Mouse (Mus musculus) stomach, embryonic 16.5 days (tissue): Measurements from ENCODE around the gene Chpf. TPM values are rescaled to one million over a fixed set of nuclear protein-coding genes. Genes with fewer than 3 reads are reported as not detected.

Experiments used
- ATAC-seq: fragments of 200-750 bp; cut with Nextera tagmentation; 2 replicates; pipeline ENCODE4 v1.8.0; 2017; ENCODE audit warnings: moderate number of reproducible peaks, moderate TSS enrichment; ENCODE audit not compliant: insufficient read depth, low FRiP score
- H3K27ac ChIP-seq: fragments of 300-500 bp; sonication (generic); 2 replicates; pipeline ENCODE4 v1.5.1; 2014; ENCODE audit warnings: low read length
- H3K27me3 ChIP-seq: fragments of 300-500 bp; sonication (generic); 2 replicates; pipeline ENCODE4 v1.6.1; 2014; ENCODE audit warnings: low read length, control low read depth, mixed read lengths; ENCODE audit not compliant: control insufficient read depth, insufficient read depth
- H3K36me3 ChIP-seq: fragments of 300-500 bp; sonication (generic); 2 replicates; pipeline ENCODE4 v1.6.1; 2014; ENCODE audit warnings: low read length; ENCODE audit not compliant: control insufficient read depth, insufficient read depth
- H3K4me1 ChIP-seq: fragments of 300-500 bp; sonication (generic); 2 replicates; pipeline ENCODE4 v1.6.1; 2014; ENCODE audit warnings: low read length, control low read depth, mixed read lengths; ENCODE audit not compliant: control insufficient read depth, insufficient read depth
- H3K4me2 ChIP-seq: fragments of 300-500 bp; sonication (generic); 2 replicates; pipeline ENCODE4 v1.6.1; 2014; ENCODE audit warnings: low read depth, low read length, mixed read lengths
- H3K4me3 ChIP-seq: fragments of 300-500 bp; sonication (generic); replicated peaks from 2 replicates; pipeline ENCODE4 v1.5.1; 2014; ENCODE audit warnings: mild to moderate bottlenecking, low read length
- H3K9ac ChIP-seq: fragments of 300-500 bp; sonication (generic); 2 replicates; pipeline ENCODE4 v1.6.1; 2014; ENCODE audit warnings: low read length
- H3K9me3 ChIP-seq: fragments of 300-500 bp; sonication (generic); replicated peaks from 2 replicates; pipeline ENCODE4 v1.6.1; 2016; ENCODE audit warnings: low read length, control low read depth; ENCODE audit not compliant: control insufficient read depth
- WGBS: fragments of 180-500 bp; shearing (Covaris S2); extraction: QIAGEN DNeasy Blood & Tissue Kit; methylation state at CpG from one replicate; pipeline ENCODE4 v1.1.7; 2014; 5-methylcytosine and 5-hydroxymethylcytosine counted together
- polyA plus RNA-seq: library from polyadenylated mRNA; unstranded; fragments of >200 nt; fragmentation: Nextera tagmentation; extraction: Ambion mirVana; gene quantifications from 2 replicates; pipeline ENCODE4 v1.2.1, GENCODE M21; 2015

The Chpf gene
- polyA plus RNA-seq, 1 experiment from 2014 or later = 28.0 TPM

GRCm38 (mm10) chr1:75502945-75503650, 24.0 kb upstream of the Chpf start:
- WGBS = 84% methylated on average over 25 of the region's 25 CpGs
- ATAC-seq = no peak
- Histone ChIP-seq H3K36me3 (peaks cover 32% of the 10 kb centered on the region), H3K4me1 (peaks cover 30% of the 10 kb centered on the region), H3K9ac (no peak overlapping the region), H3K27me3 (no peaks in the 10 kb centered on the region), H3K9me3 (no peaks in the 10 kb centered on the region), H3K4me3 (no peak overlapping the region), H3K27ac (no peak overlapping the region), H3K4me2 (peak overlapping the region; percentile 96; the same call in 1 of the 2 replicates)

- ATAC-seq = no peak
- Histone ChIP-seq H3K36me3 (peaks cover 32% of the 10 kb centered on the region), H3K4me2 (no peak overlapping the region), H3K9me3 (no peaks in the 10 kb centered on the region), H3K27ac (no peak overlapping the region), H3K4me1 (peaks cover 24% of the 10 kb centered on the region), H3K9ac (no peak overlapping the region), H3K4me3 (no peak overlapping the region), H3K27me3 (no peaks in the 10 kb centered on the region)
- 92% methylated on average over 9 of the region's 9 CpGs for WGBS
Measured at GRCm38 (mm10) chr1:75501905-75502304, 22.8 kb upstream of the Chpf start.

- no peak for ATAC-seq
- H3K36me3 ChIP-seq = peaks cover 39% of the 10 kb centered on the region
- H3K4me1 ChIP-seq = peaks cover 16% of the 10 kb centered on the region
- no peak overlapping the region for H3K27ac ChIP-seq
- no peaks in the 10 kb centered on the region for H3K27me3 ChIP-seq
- H3K9ac ChIP-seq = no peak overlapping the region
- no peak overlapping the region for H3K4me3 ChIP-seq
- H3K4me2 ChIP-seq = no peak overlapping the region
- no peaks in the 10 kb centered on the region for H3K9me3 ChIP-seq
- 80% methylated on average over 7 of the region's 7 CpGs for WGBS
Measured at GRCm38 (mm10) chr1:75499441-75499840, 20.3 kb upstream of the Chpf start.

- H3K4me1 ChIP-seq = peaks cover 11% of the 10 kb centered on the region
- H3K9me3 ChIP-seq = no peaks in the 10 kb centered on the region
- no peak overlapping the region for H3K4me3 ChIP-seq
- no peak overlapping the region for H3K4me2 ChIP-seq
- no peak for ATAC-seq
- WGBS = 76% methylated on average over 4 of the region's 4 CpGs
- no peaks in the 10 kb centered on the region for H3K27me3 ChIP-seq
- no peak overlapping the region for H3K27ac ChIP-seq
- H3K36me3 ChIP-seq = peaks cover 39% of the 10 kb centered on the region
- H3K9ac ChIP-seq = no peak overlapping the region
Measured at GRCm38 (mm10) chr1:75498897-75499296, 19.8 kb upstream of the Chpf start.

GRCm38 (mm10) chr1:75494878-75495548, 15.9 kb upstream of the Chpf start:
- Histone ChIP-seq H3K27ac (no peak overlapping the region), H3K4me2 (no peak overlapping the region), H3K9me3 (no peaks in the 10 kb centered on the region), H3K9ac (no peak overlapping the region), H3K4me3 (no peak overlapping the region), H3K4me1 (no peaks in the 10 kb centered on the region), H3K27me3 (no peaks in the 10 kb centered on the region), H3K36me3 (peaks cover 29% of the 10 kb centered on the region)
- ATAC-seq = peak; percentile 51; the same call in 1 of the 2 replicates
- WGBS = 44% methylated on average over 12 of the region's 12 CpGs

- no peak overlapping the region for H3K4me2 ChIP-seq
- H3K27me3 ChIP-seq = no peaks in the 10 kb centered on the region
- no peak overlapping the region for H3K27ac ChIP-seq
- WGBS = 63% methylated on average over 24 of the region's 24 CpGs
- peaks cover 16% of the 10 kb centered on the region for H3K36me3 ChIP-seq
- no peak overlapping the region for H3K9ac ChIP-seq
- no peaks in the 10 kb centered on the region; the same call in 1 of the 2 replicates for H3K4me1 ChIP-seq
- no peaks in the 10 kb centered on the region for H3K9me3 ChIP-seq
- no peak overlapping the region for H3K4me3 ChIP-seq
- ATAC-seq = no peak
Measured at GRCm38 (mm10) chr1:75492579-75493170, 13.6 kb upstream of the Chpf start.

- Histone ChIP-seq H3K27ac (no peak overlapping the region), H3K4me2 (no peak overlapping the region), H3K4me1 (peaks cover 6% of the 10 kb centered on the region; the same call in 1 of the 2 replicates), H3K36me3 (peaks cover 11% of the 10 kb centered on the region; the same call in 1 of the 2 replicates), H3K9me3 (no peaks in the 10 kb centered on the region), H3K9ac (no peak overlapping the region), H3K4me3 (no peak overlapping the region), H3K27me3 (peaks cover 8% of the 10 kb centered on the region)
- no peak for ATAC-seq
- WGBS = 83% methylated on average over 34 of the region's 34 CpGs
Measured at GRCm38 (mm10) chr1:75490785-75491551, 11.9 kb upstream of the Chpf start.

GRCm38 (mm10) chr1:75487405-75488161, 8.5 kb upstream of the Chpf start:
- Histone ChIP-seq H3K4me1 (peaks cover 6% of the 10 kb centered on the region; the same call in 1 of the 2 replicates), H3K9me3 (no peaks in the 10 kb centered on the region), H3K9ac (peak overlapping the region; percentile 54; the same call in 1 of the 2 replicates), H3K27ac (no peak overlapping the region), H3K4me2 (peak overlapping the region; percentile 67), H3K4me3 (peak overlapping the region; percentile 51), H3K27me3 (peaks cover 30% of the 10 kb centered on the region), H3K36me3 (peaks cover 9% of the 10 kb centered on the region; the same call in 1 of the 2 replicates)
- under 1% methylated on average over 60 of the region's 62 CpGs for WGBS
- ATAC-seq = peak; percentile 67
